Mouse (Mus musculus) 416B (cell line): ENCODE results near the gene Adh1.

ENCODE experiments used
- DNase-seq: peaks from one replicate; pipeline ENCODE4 v3.0.0; 2011; ENCODE audit warnings: low read depth

Gene Adh1

GRCm38 (mm10) chr3:138287686-138288085 lies 26.9 kb downstream of the Adh1 start:
- DNase-seq, result no peak

DNA sequence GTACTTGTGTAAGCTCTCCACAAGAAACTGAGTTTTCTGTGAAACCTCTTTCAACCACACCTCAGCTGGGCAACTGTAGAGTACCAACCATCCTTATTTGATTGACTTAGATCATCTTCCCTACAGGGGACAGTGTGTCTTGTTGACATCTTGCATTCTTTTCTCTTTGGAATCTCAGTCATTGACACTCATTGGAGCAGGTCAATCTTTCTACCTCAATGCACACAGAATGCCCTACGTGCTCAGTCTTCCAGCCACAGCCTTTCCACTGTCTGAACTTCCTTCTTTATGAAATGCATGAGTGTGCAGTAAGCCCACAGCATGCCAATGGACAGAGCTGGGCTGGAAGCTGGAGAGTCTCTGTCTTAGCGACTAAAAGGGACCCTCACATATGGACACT lies 29.9 kb downstream of the Adh1 start:
- no peak for DNase-seq

- no peak for DNase-seq
These were observed 30.8 kb downstream of the Adh1 start for GRCm38 (mm10) chr3:138291529-138292117.

DNA sequence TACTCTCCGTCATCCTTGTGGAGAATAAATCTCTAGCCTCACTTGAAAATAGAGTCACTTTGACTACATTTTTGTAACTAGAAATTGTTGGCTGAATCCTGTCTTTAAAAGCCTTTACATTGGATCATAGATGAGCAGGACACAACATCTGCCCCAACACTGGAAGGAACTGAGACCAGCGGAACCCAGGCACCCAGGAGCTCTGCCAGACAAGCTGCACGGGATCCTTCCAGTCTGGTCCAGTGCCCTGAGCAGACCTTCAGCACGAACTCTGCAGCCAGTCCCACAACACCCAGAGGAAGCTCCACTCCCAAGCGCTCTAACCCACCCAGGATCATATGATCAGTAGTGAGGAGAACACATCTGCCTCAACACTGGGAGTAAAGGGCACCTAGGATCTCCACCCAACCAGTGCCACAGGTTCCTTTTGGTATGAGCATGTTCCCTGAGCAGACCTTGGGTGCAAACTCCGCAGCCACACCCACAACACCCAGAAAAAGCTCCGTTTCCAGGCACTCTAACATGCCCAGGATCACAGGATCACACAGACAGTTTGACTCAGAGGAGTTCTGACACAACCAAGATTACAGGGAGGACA lies 32.6 kb downstream of the Adh1 start:
- DNase-seq, result no peak

- no peak for DNase-seq
These were observed 39.3 kb downstream of the Adh1 start for GRCm38 (mm10) chr3:138300130-138300529.

GRCm38 (mm10) chr3:138302676-138303075 lies 41.9 kb downstream of the Adh1 start:
- DNase-seq, result no peak

GRCm38 (mm10) chr3:138303771-138304488 lies 43.1 kb downstream of the Adh1 start:
- no peak for DNase-seq

DNA sequence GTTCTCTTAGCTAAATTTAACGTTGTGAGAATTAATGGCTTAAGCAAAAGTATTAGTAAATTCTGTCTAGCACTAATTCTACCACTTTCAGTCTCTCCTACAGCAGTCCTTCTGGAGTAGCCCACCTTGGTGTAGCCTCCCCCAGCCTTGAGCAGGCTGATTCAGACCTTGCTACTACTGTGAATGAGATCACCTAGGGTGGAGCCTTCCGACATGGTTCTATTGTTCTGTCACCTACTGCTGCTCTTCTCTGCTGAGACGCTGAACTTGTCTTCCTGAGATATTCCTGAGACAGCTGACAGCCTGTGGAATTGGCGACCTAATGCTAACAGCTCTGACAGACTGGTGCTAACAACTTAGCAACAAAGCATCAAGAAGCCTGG lies 43.7 kb downstream of the Adh1 start:
- DNase-seq, result no peak

DNA sequence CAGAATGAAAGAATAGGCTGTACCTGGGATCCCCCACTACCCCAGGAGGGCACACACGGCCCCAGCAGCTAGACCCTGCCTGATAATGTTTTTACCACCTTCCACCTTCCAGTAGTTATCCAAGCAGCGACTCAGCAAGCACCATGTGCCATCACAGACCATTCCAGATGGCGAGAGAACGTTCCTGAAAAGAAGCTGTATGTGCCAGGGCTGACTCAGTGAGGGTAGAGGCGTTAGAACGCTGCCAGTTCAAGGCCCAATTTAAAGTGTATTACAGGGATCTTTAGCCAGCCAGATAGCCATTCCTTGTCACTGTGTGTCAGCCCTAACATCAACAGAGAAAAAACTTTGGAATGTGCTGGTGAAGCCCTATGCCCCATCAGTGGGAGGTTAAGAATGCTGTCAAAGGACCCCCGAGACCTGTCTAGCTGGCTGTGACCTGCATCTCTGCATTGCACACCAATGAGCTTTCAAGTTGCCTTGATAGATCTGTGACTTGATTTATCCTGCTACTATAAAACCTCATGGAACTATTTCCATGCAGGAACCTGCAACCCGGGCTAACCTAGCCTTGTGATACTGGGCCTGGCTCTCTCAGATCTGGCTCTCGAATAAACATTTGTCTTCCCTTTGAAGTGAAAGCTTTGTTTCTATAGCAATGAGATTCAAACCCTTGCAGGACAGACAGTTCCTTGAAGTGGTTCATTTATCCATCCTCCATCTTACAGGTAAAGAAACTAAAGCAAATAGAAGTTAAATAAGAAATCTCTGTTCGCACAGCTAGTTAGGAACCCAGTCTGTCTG lies 44.9 kb downstream of the Adh1 start:
- no peak for DNase-seq

DNA sequence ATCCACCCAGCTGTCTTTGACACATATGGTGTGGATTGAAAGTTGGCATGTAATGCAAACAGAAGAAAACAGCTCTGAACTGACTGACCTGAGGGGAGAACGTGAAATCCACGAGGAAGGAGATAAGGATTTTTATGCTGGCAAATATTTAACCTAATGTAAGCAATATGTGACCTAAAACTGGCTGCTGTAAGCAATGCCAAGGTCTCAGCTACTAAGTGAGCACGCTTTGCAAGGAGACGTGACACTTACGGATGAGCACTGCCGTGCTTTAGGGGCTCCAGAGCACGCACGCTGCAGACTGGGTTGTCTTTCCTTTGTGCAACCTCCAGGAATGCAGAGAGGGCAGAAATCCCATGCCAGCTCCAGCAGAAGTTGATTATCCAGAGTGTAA lies 45.5 kb downstream of the Adh1 start:
- no peak for DNase-seq

DNA sequence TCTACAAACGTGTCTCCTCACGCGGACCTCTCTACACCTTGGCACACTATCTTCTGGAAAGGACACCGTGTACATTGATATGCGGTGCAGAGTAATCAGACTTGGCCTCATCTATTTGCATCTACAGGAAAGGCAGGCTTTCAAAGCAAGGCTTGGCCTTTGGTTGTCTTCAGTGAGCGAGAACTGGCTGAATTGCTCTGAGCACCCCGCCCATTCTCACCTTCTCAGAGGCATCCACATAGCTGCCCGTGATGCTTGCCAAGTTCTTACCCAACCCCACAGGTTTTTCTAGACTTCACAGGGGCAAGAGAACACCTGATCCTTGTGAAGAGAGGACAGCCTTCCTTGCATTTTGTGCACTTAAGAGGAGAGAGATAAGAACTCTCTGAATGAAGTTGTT lies 49.1 kb downstream of the Adh1 start:
- DNase-seq, result no peak

GRCm38 (mm10) chr3:138311015-138311414 lies 50.2 kb downstream of the Adh1 start:
- DNase-seq, result peak; percentile 14

- no peak for DNase-seq
These were observed 52.2 kb downstream of the Adh1 start, which contains the start of gene Adh6a for GRCm38 (mm10) chr3:138312965-138313364. Adh6a (plus strand) TSS chr3:138313286.

- no peak for DNase-seq
These were observed 56.2 kb downstream of the Adh1 start for GRCm38 (mm10) chr3:138316908-138317472.

DNA sequence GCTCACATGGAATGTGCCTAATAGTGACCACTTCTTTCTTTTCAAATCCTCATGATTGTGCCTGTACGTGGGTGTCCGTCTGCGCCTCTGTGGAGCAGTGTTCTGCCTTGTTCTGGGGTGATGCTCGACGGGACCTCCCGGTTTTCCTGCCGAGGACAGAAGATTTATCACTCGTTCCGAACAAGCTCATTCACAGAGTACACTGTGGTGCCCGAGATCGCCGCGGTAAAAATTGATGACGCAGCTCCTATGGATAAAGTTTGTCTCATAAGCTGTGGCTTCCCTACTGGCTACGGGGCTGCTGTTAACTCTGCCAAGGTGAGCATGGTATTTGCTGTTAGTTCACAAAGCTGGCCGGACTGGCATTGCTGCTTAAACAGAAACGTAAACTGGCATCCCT lies 64.2 kb downstream of the Adh1 start:
- DNase-seq, result no peak

- no peak for DNase-seq
These were observed 64.7 kb downstream of the Adh1 start for GRCm38 (mm10) chr3:138325466-138325865.

DNA sequence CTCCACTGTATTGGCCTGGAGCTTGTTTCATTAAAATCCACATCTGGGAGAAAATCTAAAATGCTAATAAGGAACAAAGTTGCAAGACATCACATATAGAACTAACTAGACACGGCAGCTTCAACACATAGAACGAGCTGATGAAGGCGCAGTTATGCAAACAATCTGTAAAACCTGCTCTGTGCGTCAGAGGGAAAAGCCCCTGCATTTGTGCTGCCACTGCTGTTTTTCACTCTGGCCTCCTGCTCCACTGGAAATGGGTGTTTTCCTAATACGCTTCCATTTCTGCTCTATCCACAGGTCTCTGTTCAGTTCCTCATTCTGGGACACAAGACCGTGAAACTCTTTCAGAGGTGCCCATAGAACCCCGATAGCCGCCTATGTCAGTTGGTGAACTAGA lies 73.1 kb downstream of the Adh1 start:
- DNase-seq, result peak; percentile 10

DNA sequence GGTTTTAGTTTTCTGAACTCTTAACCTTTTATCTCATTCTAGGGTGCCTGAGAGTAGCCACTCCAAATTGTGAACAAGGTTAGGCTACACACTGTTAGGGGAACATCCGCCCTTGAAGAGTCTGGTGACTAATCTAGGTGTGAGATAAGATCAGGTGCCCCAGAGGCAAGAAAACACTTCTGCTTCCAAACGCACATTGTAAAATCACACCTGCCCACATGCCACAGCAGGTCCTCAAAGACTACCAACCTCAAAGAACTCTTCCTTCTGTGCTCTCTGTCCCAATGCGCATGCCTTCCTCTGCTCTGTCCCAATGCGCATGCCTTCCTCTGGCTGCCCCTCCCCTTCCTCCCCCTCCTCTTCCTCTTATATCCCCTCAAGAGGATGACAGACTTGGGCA lies 73.5 kb downstream of the Adh1 start:
- peak; percentile 44 for DNase-seq

GRCm38 (mm10) chr3:138335566-138335965 lies 74.8 kb downstream of the Adh1 start:
- DNase-seq, result peak; percentile 21

GRCm38 (mm10) chr3:138336104-138336754 lies 75.4 kb downstream of the Adh1 start:
- DNase-seq, result peak; percentile 14
